Mouse (Mus musculus): ENCODE measurements around the gene Tlr6.

Tlr6 gene

DNA sequence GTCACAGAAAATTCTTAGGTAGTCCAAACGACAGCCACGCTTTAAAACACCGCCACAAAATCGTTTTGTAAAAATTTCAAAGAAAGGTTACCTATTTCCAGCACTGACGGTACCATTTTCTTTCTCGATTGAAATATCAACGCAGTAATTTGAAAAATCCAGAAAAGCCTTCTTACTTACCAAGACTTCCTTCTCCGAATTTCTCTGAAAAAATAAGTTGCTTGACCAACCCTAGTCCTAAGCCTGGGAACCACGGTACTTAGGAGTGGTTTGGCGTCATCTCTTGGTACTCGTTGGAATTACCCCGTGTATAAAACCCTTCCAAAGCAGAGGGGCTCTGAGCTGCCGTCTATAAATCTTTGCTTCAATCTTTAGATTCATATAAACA is at the start of gene Tlr6:
Tlr6 (minus strand) TSS at position 255 of the 388 bp plus-strand sequence.
- DNase-seq (ENCODE audit: low spot score in 2 of 2): peak; percentile 43 to 77

DNA sequence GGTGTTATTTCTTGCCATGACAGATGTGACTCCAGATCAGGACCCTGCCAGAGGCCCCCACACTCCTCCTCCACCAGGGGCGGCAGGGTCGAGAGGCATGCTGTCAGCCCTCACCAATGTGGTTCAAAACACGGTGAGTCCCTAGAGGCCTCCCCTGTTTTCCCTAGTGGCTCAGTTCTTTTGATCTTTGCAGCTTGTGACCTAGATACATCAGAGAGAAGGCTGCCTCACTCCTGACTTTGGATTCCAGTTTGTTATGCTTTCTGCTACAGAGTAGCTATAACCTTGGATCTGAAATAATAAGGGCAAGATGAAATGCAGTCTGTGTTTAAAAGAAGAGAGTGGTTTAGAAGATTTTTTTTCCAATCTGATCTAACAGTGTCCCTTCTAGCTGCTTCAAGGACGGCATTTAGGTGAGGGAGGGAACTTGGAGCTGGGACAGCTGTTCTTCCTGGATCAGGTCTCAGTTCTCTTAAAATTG is 46.2 kb upstream of the Tlr6 start:
- peak in 1 of 2 experiments; percentile 29 for DNase-seq (ENCODE audit: low spot score in 2 of 2)

GRCm38 (mm10) chr5:65005251-65005650 is 45.4 kb upstream of the Tlr6 start:
- no peak for DNase-seq (ENCODE audit: low spot score in 2 of 2)

GRCm38 (mm10) chr5:65003946-65004535 is 44.1 kb upstream of the Tlr6 start:
- no peak for DNase-seq (ENCODE audit: low spot score in 2 of 2)

DNA sequence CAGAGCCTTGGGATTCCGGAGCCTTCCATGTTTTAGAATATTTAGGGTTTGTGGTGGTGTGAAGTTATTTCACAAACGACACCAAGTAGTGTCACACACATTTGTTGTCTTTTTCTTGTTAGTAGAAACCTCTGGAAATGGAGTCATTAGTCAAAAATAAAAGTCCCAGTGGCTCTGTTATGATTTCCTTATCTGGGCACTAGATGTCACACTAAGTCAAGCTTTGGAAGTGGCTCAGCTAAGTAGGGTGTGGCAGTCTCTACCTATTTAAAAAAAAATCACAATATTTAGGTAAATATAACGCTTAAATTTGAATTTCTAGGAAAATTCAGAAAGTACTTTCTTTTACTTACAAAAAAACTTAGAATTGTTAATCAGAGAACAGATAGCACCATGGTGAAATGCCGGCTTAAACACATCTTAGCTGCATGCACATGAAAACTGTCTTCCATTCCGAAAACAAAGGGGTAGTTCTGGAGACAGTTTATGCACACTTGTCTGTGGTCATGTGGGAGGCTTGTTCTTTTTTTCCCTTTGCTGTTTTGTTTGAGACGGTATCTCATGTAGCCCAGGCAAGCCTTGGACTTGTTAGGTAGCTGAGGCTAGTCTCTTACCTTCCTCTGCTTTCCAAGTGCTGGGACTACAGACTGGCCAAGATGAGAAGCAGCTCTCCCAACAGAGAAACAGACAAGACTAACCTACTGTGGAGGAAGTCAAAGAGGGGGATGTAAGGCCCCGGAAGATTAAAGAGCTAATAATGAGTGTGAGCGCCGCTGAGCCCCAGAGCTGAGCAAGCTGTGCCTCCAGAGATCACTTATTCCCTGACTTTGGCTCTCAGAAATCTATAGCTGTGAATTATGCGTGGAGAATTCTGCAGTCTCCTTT is 43.3 kb upstream of the Tlr6 start:
- no peak for DNase-seq (ENCODE audit: low spot score in 2 of 2)

- no peak for DNase-seq (ENCODE audit: low spot score in 2 of 2)
These were observed 35.5 kb upstream of the Tlr6 start for GRCm38 (mm10) chr5:64995408-64995807.

- DNase-seq (ENCODE audit: low spot score in 2 of 2): no peak
These were observed 32.6 kb upstream of the Tlr6 start for GRCm38 (mm10) chr5:64992540-64992939.

DNA sequence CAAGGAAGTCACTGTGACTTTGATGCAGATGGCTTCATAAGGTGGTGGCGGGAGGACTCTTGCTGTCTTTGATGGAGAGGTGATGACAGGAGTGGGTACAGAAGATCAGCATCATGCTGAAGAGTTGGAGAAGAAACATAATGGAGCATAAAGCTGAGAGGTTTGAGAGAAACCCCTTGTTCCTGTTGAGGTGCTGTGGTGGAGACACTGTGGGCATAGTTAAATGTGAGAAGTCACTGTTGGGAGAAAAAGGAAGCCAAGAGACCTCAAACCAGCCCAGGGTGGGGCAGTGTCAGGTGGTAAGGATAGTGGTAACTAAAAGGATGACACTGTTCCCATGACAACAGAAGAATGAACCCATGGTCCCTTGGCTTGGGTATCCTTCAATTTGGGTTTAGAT is 30.0 kb upstream of the Tlr6 start:
- DNase-seq (ENCODE audit: low spot score in 2 of 2): no peak

- no peak for DNase-seq (ENCODE audit: low spot score in 2 of 2)
These were observed 26.1 kb upstream of the Tlr6 start for GRCm38 (mm10) chr5:64985971-64986370.

DNA sequence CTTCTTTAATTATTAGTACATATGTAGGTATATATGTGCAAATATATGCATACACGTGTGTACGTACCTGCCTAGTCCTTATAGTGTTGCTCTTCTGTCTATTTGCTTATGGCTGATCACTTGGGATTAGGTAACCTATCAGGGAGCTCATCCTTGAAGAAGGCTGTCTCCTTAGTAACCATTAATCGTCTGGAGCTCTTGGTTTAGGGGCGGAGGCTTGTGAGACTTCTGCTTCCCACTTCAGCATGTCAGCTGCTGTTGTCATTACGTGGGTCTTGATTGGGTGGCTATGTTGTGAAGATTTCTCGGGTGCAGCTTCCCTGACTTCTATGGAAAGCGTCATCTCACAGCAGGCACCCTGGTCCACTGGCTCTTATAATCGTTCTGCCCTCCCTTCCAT is 17.2 kb upstream of the Tlr6 start:
- DNase-seq (ENCODE audit: low spot score in 2 of 2): no peak

- no peak for DNase-seq (ENCODE audit: low spot score in 2 of 2)
These were observed 15.2 kb upstream of the Tlr6 start for GRCm38 (mm10) chr5:64975121-64975520.

DNA sequence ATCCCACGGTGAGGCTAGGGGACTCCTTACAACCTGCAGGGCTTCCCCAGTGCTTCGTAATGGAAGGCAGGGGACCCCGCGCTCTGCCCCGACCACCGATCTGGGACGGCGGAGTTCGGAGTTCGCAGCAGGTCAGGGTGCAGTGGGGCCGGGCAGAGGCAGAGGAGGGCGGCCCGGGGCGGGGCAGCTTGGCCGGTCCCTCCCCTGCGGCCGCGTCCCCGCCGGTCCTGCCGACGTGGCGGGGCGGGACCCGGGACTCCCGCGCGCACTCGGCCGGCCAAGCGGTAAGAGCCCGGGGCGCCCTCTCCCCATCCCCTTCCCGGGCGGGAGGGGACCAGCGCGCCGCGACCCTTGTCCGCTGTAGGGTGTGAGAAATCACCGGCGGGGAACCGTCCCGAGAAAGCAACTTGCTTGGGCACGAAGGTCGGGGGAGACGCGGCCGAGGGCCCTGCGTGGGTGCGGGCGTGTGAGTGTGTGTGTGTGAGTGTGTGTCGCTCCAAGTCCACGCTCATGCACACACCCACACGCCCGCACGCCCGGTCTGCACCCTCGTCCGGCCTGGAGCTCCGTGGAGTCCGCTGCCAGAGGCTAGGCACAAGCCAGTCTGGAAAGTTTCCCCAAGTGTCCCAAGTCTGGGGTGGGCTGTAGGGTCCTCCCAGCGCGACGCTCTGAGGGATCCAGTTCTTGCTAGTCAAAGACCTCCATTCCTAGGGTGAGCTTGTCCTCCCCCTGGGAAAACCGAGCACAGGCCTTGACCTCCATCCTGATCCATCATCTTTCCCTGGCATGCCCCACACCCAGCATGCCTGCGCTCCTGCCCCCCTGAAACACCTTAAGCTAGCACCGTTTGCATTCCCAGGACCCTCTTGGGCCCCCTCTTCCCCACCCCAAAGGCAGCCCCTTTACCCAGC is 10.2 kb upstream of the Tlr6 start, which contains the start of gene Fam114a1:
Fam114a1 (plus strand) TSS at position 211 of the 911 bp plus-strand sequence.
- DNase-seq (ENCODE audit: low spot score in 2 of 2): peak; percentile 41 to 65

GRCm38 (mm10) chr5:64968961-64969860 is 9.3 kb upstream of the Tlr6 start:
- peak in 1 of 2 experiments; percentile 35 for DNase-seq (ENCODE audit: low spot score in 2 of 2)

DNA sequence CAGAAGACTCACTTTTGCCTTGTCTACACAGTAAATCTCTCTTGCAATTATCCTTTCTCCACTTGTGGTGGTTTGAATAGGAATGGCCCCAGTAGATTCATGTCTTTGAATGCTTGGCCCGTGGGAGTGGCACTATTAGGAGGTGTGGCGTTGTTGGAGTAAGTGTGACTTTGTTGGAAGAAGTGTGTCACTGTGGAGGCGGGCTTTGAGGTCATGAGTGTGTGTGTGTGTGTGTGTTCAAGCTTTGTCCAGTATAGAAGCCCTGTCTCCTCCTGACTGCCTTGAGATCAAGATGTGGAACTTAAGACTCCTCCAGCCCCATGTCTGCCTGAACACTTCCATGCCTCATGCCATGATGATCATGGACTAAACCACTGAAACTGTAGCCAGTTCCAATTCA is 3.8 kb upstream of the Tlr6 start:
- DNase-seq (ENCODE audit: low spot score in 2 of 2): no peak

DNA sequence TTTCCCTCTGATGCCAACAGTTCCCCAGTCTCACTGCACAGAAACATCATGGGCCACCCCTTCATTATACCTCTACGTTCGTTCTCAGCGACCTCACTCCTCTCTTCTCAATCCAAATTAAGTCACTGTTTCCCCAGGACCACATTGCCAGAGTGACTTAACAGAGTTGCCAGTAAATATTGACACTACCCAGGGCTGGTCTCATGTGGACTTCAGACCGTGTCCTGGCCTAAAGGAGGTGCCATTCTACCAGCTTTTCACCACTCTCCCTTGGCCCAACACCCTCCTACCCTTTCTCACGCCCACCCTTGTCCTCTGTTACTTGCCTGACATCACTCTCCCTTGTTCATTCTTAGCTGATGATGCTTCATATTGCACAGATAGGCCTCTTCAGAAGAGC is 3.4 kb upstream of the Tlr6 start:
- DNase-seq (ENCODE audit: low spot score in 2 of 2): no peak

DNA sequence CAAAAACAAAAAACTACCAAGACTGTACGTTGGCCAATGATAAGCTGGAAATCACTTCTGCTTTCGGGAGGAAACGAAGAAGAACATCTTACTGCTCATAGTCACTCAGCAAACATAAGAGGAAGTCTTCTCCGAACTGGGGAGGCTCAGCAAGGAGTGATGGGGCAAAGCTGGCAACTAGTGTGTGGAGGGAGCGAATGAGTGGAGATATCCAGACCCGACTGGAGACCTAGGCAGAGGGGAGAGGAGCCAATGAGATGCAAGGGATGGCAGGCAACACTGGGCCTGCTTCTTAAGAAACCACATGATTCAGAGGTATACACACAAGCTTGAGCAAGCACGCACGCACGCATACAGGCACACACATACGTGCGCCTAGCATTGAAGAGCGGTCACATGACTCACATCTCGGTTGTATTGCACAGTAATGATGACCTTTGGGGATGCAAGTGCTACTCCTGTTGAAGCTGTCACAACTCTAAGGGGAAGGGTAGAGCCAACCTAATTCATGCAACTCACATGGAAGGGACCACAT is 1.0 kb upstream of the Tlr6 start:
- DNase-seq (ENCODE audit: low spot score in 2 of 2): peak; percentile 26 to 49

DNA sequence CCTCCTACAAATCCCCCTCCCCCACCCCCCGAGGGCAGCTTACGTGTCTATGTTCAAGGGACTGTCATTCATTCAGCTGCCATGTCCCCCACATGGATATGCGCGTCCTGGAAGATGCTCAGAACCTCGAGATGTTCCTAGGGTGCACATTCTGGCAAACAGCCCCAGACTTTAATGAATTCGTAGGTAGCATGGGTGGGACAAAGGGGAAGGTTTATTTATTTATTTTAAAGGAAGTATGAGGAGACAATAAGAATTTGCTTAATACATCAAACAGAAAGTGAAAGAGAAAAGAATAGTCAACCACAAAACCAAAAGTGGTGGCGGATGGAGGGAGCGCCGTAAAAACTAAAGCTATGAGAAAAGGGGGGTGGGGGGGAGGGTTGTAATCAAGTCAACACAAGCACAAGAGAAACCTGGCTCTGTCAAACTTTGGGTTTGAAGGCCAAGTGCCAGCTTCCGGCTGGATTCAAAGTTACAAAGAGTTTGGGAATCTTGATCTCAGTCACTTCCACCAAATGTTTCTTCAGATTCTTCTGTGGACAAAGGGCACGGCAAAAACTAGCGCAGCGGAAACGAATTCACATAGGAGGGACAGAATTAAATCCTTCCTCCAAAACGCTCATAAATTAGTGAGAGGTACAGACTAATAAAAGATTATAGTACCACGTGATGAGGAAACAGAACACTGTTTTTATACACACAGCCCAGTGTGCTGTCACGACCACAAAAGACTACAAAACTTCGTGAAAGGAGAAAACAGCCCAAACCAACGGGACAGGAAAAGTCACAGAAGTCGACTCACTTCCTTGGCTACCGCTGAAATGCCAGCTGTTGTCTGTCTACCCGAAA is 680 bp downstream of the Tlr6 start:
- peak in 1 of 2 experiments; percentile 29 for DNase-seq (ENCODE audit: low spot score in 2 of 2)

GRCm38 (mm10) chr5:64954931-64955330 is 5.0 kb downstream of the Tlr6 start:
- DNase-seq (ENCODE audit: low spot score in 2 of 2): no peak

DNA sequence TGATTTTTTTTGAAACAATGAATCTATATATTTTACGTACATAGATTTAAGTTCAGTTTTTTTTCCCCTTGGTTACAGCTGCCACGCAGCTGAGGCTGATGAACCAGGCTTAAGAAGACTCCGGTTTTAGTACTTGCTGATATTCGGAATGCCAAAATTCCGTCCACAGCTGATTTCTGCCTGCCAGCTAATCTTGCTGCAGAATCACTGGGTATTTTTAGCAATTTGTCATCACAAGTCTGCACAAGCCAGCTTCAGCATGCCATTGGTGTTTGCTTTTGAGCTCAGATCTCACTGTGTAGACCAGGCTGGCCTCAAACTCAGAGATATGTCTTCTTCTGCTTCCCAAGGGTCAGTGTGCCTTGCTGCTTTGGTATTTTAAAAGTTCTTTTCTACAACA is 8.4 kb downstream of the Tlr6 start:
- DNase-seq (ENCODE audit: low spot score in 2 of 2): no peak

GRCm38 (mm10) chr5:64932775-64933174 is 27.1 kb downstream of the Tlr6 start:
- DNase-seq (ENCODE audit: low spot score in 2 of 2): no peak
